Mouse (Mus musculus) cerebellum, adult 8-10 months (tissue): ENCODE data around the gene Ppp1r1b.
"Not testable (repeated sequence)": the region's sequence is repeated elsewhere in the genome, so short reads cannot be mapped to it uniquely, and the experiment has no call there.

Source experiments
- DNase-seq: peaks from one replicate; pipeline ENCODE4 v3.0.0; 2022

Ppp1r1b gene

GRCm38 (mm10) chr11:98377787-98378186 lies 29.6 kb downstream of the Ppp1r1b start:
- DNase-seq = no peak

DNA sequence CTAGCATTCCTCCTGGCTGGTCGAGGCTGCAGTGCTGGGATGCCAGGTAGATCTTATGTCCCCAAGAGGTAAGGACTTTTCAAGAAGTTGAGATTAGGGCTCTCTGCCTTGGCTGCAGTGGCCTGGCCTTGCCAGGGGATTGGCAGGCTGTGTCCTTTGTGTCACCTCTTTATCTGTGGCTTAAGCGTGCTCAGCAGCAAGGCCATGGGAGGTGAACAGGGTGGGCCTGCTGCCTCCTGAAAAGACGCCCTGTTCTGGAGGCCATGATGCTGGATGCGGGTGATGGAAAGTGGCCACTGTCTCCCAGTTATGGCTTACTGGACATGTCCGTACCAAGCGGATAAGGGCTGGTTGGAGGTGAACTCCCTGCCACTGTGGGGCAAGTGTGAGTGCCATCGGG lies 31.2 kb downstream of the Ppp1r1b start:
- DNase-seq = no peak

- DNase-seq = peak; percentile 60
These were observed 31.9 kb downstream of the Ppp1r1b start for GRCm38 (mm10) chr11:98380106-98380505.

GRCm38 (mm10) chr11:98381651-98382050 lies 33.4 kb downstream of the Ppp1r1b start:
- no peak for DNase-seq

GRCm38 (mm10) chr11:98382405-98382804 lies 34.2 kb downstream of the Ppp1r1b start:
- DNase-seq = not testable (repeated sequence)

DNA sequence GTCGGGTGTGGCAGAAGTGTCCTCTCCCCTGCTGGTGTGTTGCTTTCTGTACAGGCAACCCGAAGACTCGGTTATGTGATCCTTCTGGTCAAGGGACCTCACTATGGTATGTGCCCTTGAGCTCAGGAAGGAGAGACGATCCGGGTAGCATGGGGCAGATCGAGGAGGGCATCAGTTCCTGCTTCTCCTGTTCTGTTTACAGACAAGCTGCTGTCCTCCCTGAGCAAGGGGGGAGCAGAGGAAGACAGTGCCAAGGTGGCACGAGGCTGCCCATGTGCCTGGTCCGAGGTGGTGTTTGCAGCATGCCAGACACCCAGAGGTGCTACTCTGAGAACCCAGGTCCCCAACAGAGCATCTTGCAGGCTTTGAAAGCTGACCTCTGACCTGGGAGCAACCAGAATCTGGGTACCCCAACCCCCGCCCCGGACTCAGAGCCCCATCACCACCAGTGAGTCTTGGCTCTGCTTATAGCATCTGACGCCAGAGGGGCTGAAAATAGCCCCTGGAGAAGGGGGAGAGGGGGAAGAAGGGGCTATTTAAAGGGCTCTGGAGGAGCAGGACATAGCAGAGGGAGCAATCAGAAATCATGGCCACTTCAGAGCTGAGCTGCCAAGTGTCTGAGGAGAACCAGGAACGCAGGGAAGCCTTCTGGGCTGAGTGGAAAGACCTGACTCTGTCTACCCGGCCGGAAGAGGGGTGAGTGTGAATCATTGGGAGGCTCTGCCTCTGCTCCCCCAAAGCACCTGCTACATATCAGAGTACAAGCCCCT lies 35.2 kb downstream of the Ppp1r1b start, which contains the start of gene Tcap:
Gene Tcap, plus strand, starts transcription at position 551 of the 770 bp plus-strand sequence.
- DNase-seq = peak; percentile 56

- DNase-seq = no peak
These were observed 36.0 kb downstream of the Ppp1r1b start for GRCm38 (mm10) chr11:98384216-98384615.

DNA sequence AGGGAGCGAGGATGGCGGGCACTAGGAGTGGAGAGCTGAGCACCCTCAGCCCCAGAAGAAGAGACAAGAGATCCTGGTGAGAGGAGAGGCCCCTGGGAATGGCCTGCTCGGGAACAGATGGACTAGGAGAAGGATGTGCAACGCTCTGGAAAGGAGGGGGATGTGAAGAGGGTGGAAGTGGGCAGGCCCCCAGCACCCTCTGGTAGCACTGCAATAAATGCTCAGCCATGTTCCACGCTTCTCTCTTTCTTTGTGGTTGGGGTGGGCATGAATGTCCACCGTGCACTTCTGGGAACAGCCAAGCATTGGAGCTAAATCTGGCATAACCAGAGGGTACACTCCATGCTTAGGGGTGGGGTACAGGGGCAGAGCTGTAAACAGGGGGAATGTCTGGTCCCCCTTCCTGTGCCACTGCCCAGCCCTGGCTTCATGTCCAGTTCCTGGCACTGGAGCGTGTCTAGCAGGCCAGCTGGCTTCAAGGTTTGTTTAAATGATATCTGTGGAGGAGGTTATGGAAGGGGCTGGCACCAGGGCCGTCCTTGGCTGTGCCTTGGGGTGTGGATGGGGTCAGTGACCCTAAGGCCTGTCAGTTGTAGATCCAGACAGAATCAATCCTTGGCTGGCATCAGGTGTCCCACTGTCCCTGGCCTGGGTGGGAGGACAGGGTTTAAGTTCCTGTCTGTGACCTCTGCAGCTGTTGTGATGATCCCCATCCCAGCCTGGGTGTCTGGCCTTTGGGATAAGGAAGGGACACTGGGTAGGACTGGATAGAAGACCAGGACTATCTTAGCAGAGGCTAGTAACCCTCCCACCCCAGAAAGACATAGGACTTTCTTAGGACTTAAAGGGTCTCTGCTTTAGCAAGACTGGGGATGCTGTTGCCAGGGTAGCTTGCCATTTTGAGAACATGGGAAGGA lies 36.8 kb downstream of the Ppp1r1b start:
- DNase-seq = no peak

GRCm38 (mm10) chr11:98385638-98386585 lies 37.7 kb downstream of the Ppp1r1b start, which contains the start of gene Pnmt:
Gene Pnmt, plus strand, starts transcription at chr11:98386450.
- no peak for DNase-seq

DNA sequence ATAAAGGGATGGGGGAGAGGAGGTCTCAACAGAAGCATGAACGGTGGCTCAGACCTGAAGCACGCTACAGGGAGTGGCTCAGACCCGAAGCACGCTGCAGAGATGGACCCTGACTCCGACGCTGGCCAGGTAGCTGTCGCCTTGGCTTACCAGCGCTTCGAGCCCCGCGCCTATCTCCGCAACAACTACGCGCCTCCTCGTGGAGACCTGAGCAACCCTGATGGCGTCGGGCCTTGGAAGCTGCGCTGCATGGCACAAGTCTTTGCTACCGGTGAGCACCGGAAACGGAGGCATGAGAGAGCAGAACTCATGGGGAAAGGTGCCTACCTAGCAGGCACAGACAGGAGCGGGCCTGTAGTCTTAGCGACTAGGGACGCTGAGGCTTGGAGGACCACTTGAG lies 38.4 kb downstream of the Ppp1r1b start:
- no peak for DNase-seq

GRCm38 (mm10) chr11:98387056-98387577 lies 38.9 kb downstream of the Ppp1r1b start:
- DNase-seq = no peak

- no peak for DNase-seq
These were observed 40.1 kb downstream of the Ppp1r1b start for GRCm38 (mm10) chr11:98388282-98388681.

GRCm38 (mm10) chr11:98389221-98389780 lies 41.1 kb downstream of the Ppp1r1b start:
- DNase-seq = no peak

DNA sequence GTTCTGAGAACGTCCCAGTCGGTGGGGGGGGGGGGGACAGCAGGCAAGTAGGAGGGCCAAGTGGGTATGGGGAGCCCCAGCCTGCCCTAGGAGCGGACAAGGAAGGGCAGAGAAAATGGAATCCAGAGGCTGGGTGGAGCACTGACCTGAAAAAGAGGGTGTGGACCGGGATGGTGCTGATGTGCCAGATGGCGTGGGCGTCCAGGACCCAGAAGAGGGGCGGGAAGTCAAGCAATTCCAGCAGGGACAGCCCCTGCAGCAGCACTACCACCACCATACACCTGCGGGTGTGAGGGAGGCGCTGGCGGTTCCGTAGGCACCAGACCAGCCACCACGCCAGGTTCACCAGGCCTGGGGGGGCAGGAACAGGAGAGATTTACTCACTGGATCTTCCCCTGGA lies 41.9 kb downstream of the Ppp1r1b start:
- DNase-seq = peak; percentile 7

GRCm38 (mm10) chr11:98392034-98392433 lies 43.8 kb downstream of the Ppp1r1b start:
- no peak for DNase-seq

- no peak for DNase-seq
These were observed 44.4 kb downstream of the Ppp1r1b start for GRCm38 (mm10) chr11:98392645-98393044.

GRCm38 (mm10) chr11:98393317-98393716 lies 45.1 kb downstream of the Ppp1r1b start:
- DNase-seq = no peak

GRCm38 (mm10) chr11:98394301-98394700 lies 46.1 kb downstream of the Ppp1r1b start:
- DNase-seq = no peak

GRCm38 (mm10) chr11:98395041-98395440 lies 46.8 kb downstream of the Ppp1r1b start:
- DNase-seq = no peak

GRCm38 (mm10) chr11:98397946-98398345 lies 49.7 kb downstream of the Ppp1r1b start:
- no peak for DNase-seq

GRCm38 (mm10) chr11:98400161-98400726 lies 52.0 kb downstream of the Ppp1r1b start, which contains the start of gene Pgap3:
Gene Pgap3, minus strand, starts transcription at chr11:98400490.
- peak; percentile 89 for DNase-seq
